Mouse (Mus musculus): Measurements from ENCODE around the gene Gnmt. TPM values are rescaled to one million over a fixed set of nuclear protein-coding genes. Genes with fewer than 3 reads are reported as not detected.
A peak's percentile ranks its signal among the peaks of the same experiment; 100 is the strongest.

Gene Gnmt
- polyA plus RNA-seq, 1 experiment from 2014 or later, result 1.5 TPM

DNA sequence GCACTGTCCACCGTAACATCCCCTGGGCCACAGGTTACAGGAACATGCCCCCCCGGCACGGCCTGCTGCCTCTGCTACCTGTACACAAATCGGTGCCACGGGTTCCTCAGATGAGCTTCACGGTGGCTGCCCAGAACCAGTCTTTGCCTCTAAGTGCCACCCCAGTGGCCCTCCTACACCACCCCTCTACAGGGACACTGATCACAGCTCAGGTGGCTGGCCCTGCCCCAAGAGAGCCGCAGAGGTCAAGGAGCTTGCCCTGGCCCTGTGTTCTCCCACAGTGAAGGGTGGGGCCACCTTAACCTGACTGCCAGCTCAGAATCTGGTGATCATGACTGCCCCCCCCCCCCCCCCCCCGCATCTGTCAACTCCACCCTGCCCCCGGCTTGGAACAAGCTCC lies 50.6 kb downstream of the Gnmt start, which contains the start of gene Mea1:
TSS of gene Mea1 (plus strand) at position 378 of the 400 bp plus-strand sequence.
- 78% methylated on average over 8 of the region's 9 CpGs for WGBS

More for the DNA sequence above, 50.6 kb downstream of the Gnmt start, which contains the start of gene Mea1:
- Histone ChIP-seq H3K4me2 (ENCODE audit: low read length) (peak within 1 kb of the TSS; percentile 82), H3K4me1 (replicated peaks; ENCODE audit: control insufficient read depth, insufficient read depth, low read length) (peaks cover 33% of the 10 kb centered on the region), H3K27ac (ENCODE audit: low read depth) (peak within 1 kb of the TSS; percentile 66; the same call in 1 of the 2 replicates), H3K4me3 (ENCODE audit: low read depth, low read length) (peak within 1 kb of the TSS; percentile 86), H3K9me3 (ENCODE audit: control insufficient read depth, low read length) (no peaks in the 10 kb centered on the region), H3K36me3 (ENCODE audit: control insufficient read depth, insufficient read depth, low read length) (peaks cover 38% of the 10 kb centered on the region), H3K27me3 (replicated peaks; ENCODE audit: control insufficient read depth, insufficient read depth, low read length) (no peaks in the 10 kb centered on the region), H3K9ac (ENCODE audit: low read length) (peak within 1 kb of the TSS; percentile 55)
- DNase-seq (ENCODE audit: low spot score), result no peak
- ATAC-seq (replicated peaks; ENCODE audit: low FRiP score, low TSS enrichment, low read depth), result no peak

Other genes starting within 250 kb of the Gnmt start
- gene Ttbk1, start 241.5 kb downstream of the Gnmt start, polyA plus RNA-seq (2014; fragmentation: Nextera tagmentation; extraction: Ambion mirVana), result 0.32 and 0.39 TPM in 2 replicates
- gene Dnph1, start 232.5 kb downstream of the Gnmt start, polyA plus RNA-seq (2014; fragmentation: Nextera tagmentation; extraction: Ambion mirVana), result 58.4 and 64.4 TPM in 2 replicates
- 3.8 and 3.9 TPM in 2 replicates for gene Cul9, start 182.8 kb downstream of the Gnmt start, polyA plus RNA-seq (2014; fragmentation: Nextera tagmentation; extraction: Ambion mirVana)
- 11.9 and 12.4 TPM in 2 replicates for gene Srf, start 173.0 kb downstream of the Gnmt start, polyA plus RNA-seq (2014; fragmentation: Nextera tagmentation; extraction: Ambion mirVana)
- gene Ptk7, start 99.7 kb downstream of the Gnmt start, polyA plus RNA-seq (2014; fragmentation: Nextera tagmentation; extraction: Ambion mirVana), result 54.0 and 56.6 TPM in 2 replicates
- gene Klc4, start 83.1 kb downstream of the Gnmt start, polyA plus RNA-seq (2014; fragmentation: Nextera tagmentation; extraction: Ambion mirVana), result 42.1 and 45.7 TPM in 2 replicates
- 134 and 144 TPM in 2 replicates for gene Mrpl2, start 82.9 kb downstream of the Gnmt start, polyA plus RNA-seq (2014; fragmentation: Nextera tagmentation; extraction: Ambion mirVana)
- gene Cul7, start 78.8 kb downstream of the Gnmt start, polyA plus RNA-seq (2014; fragmentation: Nextera tagmentation; extraction: Ambion mirVana), result 43.4 and 43.7 TPM in 2 replicates
- gene Rrp36, start 54.8 kb downstream of the Gnmt start, polyA plus RNA-seq (2014; fragmentation: Nextera tagmentation; extraction: Ambion mirVana), result 49.1 and 57.7 TPM in 2 replicates
- gene Mea1, start 50.4 kb downstream of the Gnmt start, polyA plus RNA-seq (2014; fragmentation: Nextera tagmentation; extraction: Ambion mirVana), result 156 and 161 TPM in 2 replicates
- gene Klhdc3, start 48.3 kb downstream of the Gnmt start, polyA plus RNA-seq (2014; fragmentation: Nextera tagmentation; extraction: Ambion mirVana), result 109 and 110 TPM in 2 replicates
- 85.6 and 88.5 TPM in 2 replicates for gene Ppp2r5d, start 24.1 kb downstream of the Gnmt start, polyA plus RNA-seq (2014; fragmentation: Nextera tagmentation; extraction: Ambion mirVana)
- gene Pex6, start 17.7 kb downstream of the Gnmt start, polyA plus RNA-seq (2014; fragmentation: Nextera tagmentation; extraction: Ambion mirVana), result 18.3 and 20.8 TPM in 2 replicates
- gene Cnpy3, start 23.0 kb upstream of the Gnmt start, polyA plus RNA-seq (2014; fragmentation: Nextera tagmentation; extraction: Ambion mirVana), result 69.0 and 70.4 TPM in 2 replicates
- gene Ptcra, start 34.5 kb upstream of the Gnmt start, polyA plus RNA-seq (2014; fragmentation: Nextera tagmentation; extraction: Ambion mirVana), result 0.69 and 0.74 TPM in 2 replicates
- 87.5 and 89.9 TPM in 2 replicates for gene 2310039H08Rik, start 43.5 kb upstream of the Gnmt start, polyA plus RNA-seq (2014; fragmentation: Nextera tagmentation; extraction: Ambion mirVana)
- 133 and 150 TPM in 2 replicates for gene Rpl7l1, start 53.5 kb upstream of the Gnmt start, polyA plus RNA-seq (2014; fragmentation: Nextera tagmentation; extraction: Ambion mirVana)
- 5.5 and 6.6 TPM in 2 replicates for gene Bicral, start 129.3 kb upstream of the Gnmt start, polyA plus RNA-seq (2014; fragmentation: Nextera tagmentation; extraction: Ambion mirVana)
- gene Tbcc, start 161.5 kb upstream of the Gnmt start, polyA plus RNA-seq (2014; fragmentation: Nextera tagmentation; extraction: Ambion mirVana), result 50.5 and 54.8 TPM in 2 replicates
- gene Prph2, start 181.3 kb upstream of the Gnmt start, polyA plus RNA-seq (2014; fragmentation: Nextera tagmentation; extraction: Ambion mirVana), result not detected in 2 replicates